Mouse (Mus musculus): Measurements from ENCODE around the gene Braf. TPM values are rescaled to one million over a fixed set of nuclear protein-coding genes. Genes with fewer than 3 reads are reported as not detected.

Gene Braf
- polyA plus RNA-seq, 1 experiment from 2014 or later: 14.3 TPM

Other genes with a start within 250 kb of the Braf start
- gene Dennd2a, start 167.6 kb downstream of the Braf start, polyA plus RNA-seq (2015; fragmentation: Nextera tagmentation; extraction: Ambion mirVana): 20.6 and 20.9 TPM in 2 replicates
- 31.7 and 32.8 TPM in 2 replicates for gene Adck2, start 151.6 kb downstream of the Braf start, polyA plus RNA-seq (2015; fragmentation: Nextera tagmentation; extraction: Ambion mirVana)
- gene Gm42420, start 139.7 kb downstream of the Braf start, polyA plus RNA-seq (2015; fragmentation: Nextera tagmentation; extraction: Ambion mirVana): 3.8 TPM in 1 of 2 replicates, not detected in the other
- gene Ndufb2, start 132.9 kb downstream of the Braf start, polyA plus RNA-seq (2015; fragmentation: Nextera tagmentation; extraction: Ambion mirVana): 326 and 331 TPM in 2 replicates
- gene Mrps33, start 85.5 kb upstream of the Braf start, polyA plus RNA-seq (2015; fragmentation: Nextera tagmentation; extraction: Ambion mirVana): 158 and 166 TPM in 2 replicates
- 0.07 and 0.08 TPM in 2 replicates for gene Tmem178b, start 147.8 kb upstream of the Braf start, polyA plus RNA-seq (2015; fragmentation: Nextera tagmentation; extraction: Ambion mirVana)